Comparison of ENCODE assay signal across 21 mouse cellular contexts in genomic region chr2:118963676-118964012, GRCm38 (mm10). TPM values are rescaled to one million over a fixed set of nuclear protein-coding genes. Genes with fewer than 3 reads are reported as not detected.
DNase-seq lines count a peak whose midpoint lies in the region; ATAC-seq and TF ChIP-seq lines count a peak whose summit lies in the region.
"Had no signal": no experiment of that assay in that cellular context is flagged by ENCODE, and none has a peak within 500 bp of the region (broad histone marks: within the 10 kb centered on the region; RNA-seq: fewer than 3 reads in every experiment).

No protein-coding gene starts in this region.

- H3K4me2 ChIP-seq in hindbrain, embryonic 15.5 days: peak overlapping the region; percentile 7; the same call in 1 of the 2 replicates
- no peak overlapping the region for H3K4me2 ChIP-seq in hindbrain, embryonic 12.5 days (replicated peaks)
- H3K4me2 ChIP-seq in liver, embryonic 11.5 days: no peak overlapping the region
- no peak overlapping the region for H3K4me2 ChIP-seq in intestine, postnatal 0 days (replicated peaks; ENCODE audit: low read depth)
- H3K4me2 ChIP-seq: embryonic facial prominence, embryonic 13.5 days; neural tube, embryonic 15.5 days had no signal

- 0 out of 2 replicates have a peak, but pooled peaks cover 4% of the 10 kb centered on the region for H3K4me1 ChIP-seq in hindbrain, embryonic 15.5 days (replicated peaks)
- H3K4me1 ChIP-seq in hindbrain, embryonic 12.5 days: no peaks in the 10 kb centered on the region
- peaks cover 26% of the 10 kb centered on the region for H3K4me1 ChIP-seq in liver, embryonic 11.5 days (replicated peaks; ENCODE audit: control insufficient read depth, insufficient read depth, low read length)
- H3K4me1 ChIP-seq in intestine, postnatal 0 days (replicated peaks; ENCODE audit: control insufficient read depth, insufficient read depth, low read length): no peaks in the 10 kb centered on the region
- H3K4me1 ChIP-seq: embryonic facial prominence, embryonic 13.5 days had no signal

- H3K36me3 ChIP-seq in hindbrain, embryonic 15.5 days: no peaks in the 10 kb centered on the region
- no peaks in the 10 kb centered on the region for H3K36me3 ChIP-seq in hindbrain, embryonic 12.5 days
- H3K36me3 ChIP-seq in liver, embryonic 11.5 days (ENCODE audit: control insufficient read depth, insufficient read depth, low read length): no peaks in the 10 kb centered on the region
- no peaks in the 10 kb centered on the region for H3K36me3 ChIP-seq in intestine, postnatal 0 days (ENCODE audit: control insufficient read depth, insufficient read depth)
- H3K36me3 ChIP-seq: embryonic facial prominence, embryonic 13.5 days; limb, embryonic 10.5 days; neural tube, embryonic 15.5 days had no signal

- peak; percentile 34 for DNase-seq in c-Kit-positive CD71-positive TER-119-positive erythroid progenitor cells, embryonic 14.5 days (ENCODE audit: low spot score)
- DNase-seq in liver, embryonic 11.5 days (ENCODE audit: low spot score): no peak
- no peak for DNase-seq in cerebellum, adult 9-11 months
- DNase-seq: adrenal gland, postnatal 10 days; cerebellum, adult 11 months; cerebellum, postnatal 14 days; heart, adult 18-20 months; kidney, adult 8-10 months; lung, adult 18-20 months; lung, postnatal 14 days; right cerebral cortex, postnatal 25 days had no signal

- no peaks in the 10 kb centered on the region for H3K27me3 ChIP-seq in hindbrain, embryonic 15.5 days
- no peaks in the 10 kb centered on the region for H3K27me3 ChIP-seq in hindbrain, embryonic 12.5 days
- H3K27me3 ChIP-seq in liver, embryonic 11.5 days (replicated peaks; ENCODE audit: control insufficient read depth, insufficient read depth, low read length): no peaks in the 10 kb centered on the region
- H3K27me3 ChIP-seq in intestine, postnatal 0 days (replicated peaks; ENCODE audit: control insufficient read depth, insufficient read depth, low read length): no peaks in the 10 kb centered on the region
- H3K27me3 ChIP-seq: embryonic facial prominence, embryonic 13.5 days; neural tube, embryonic 15.5 days had no signal

- H3K27ac ChIP-seq in hindbrain, embryonic 15.5 days (replicated peaks): no peak overlapping the region
- H3K27ac ChIP-seq in hindbrain, embryonic 12.5 days: no peak overlapping the region
- peak overlapping the region; percentile 65 for H3K27ac ChIP-seq in liver, embryonic 11.5 days (ENCODE audit: low read depth, low read length)
- H3K27ac ChIP-seq in intestine, postnatal 0 days (ENCODE audit: low read depth, low read length): no peak overlapping the region
- H3K27ac ChIP-seq: embryonic facial prominence, embryonic 13.5 days; limb, embryonic 10.5 days; neural tube, embryonic 15.5 days had no signal

- no peak overlapping the region for H3K9ac ChIP-seq in hindbrain, embryonic 15.5 days
- H3K9ac ChIP-seq in hindbrain, embryonic 12.5 days: no peak overlapping the region
- H3K9ac ChIP-seq in liver, embryonic 11.5 days (ENCODE audit: low read depth, low read length): no peak overlapping the region
- no peak overlapping the region for H3K9ac ChIP-seq in intestine, postnatal 0 days (ENCODE audit: low read depth, low read length)
- H3K9ac ChIP-seq: embryonic facial prominence, embryonic 13.5 days; neural tube, embryonic 15.5 days had no signal

- WGBS in hindbrain, embryonic 15.5 days: 53% methylated on average over 7 of the region's 7 CpGs
- 68% methylated on average over 7 of the region's 7 CpGs for WGBS in hindbrain, embryonic 12.5 days
- WGBS in liver, embryonic 11.5 days: 52% methylated on average over 7 of the region's 7 CpGs
- WGBS in intestine, postnatal 0 days: 67% methylated on average over 7 of the region's 7 CpGs

- H3K9me3 ChIP-seq in hindbrain, embryonic 15.5 days: no peaks in the 10 kb centered on the region
- no peaks in the 10 kb centered on the region for H3K9me3 ChIP-seq in hindbrain, embryonic 12.5 days (replicated peaks)
- H3K9me3 ChIP-seq in liver, embryonic 11.5 days (ENCODE audit: control insufficient read depth, low read length): no peaks in the 10 kb centered on the region
- H3K9me3 ChIP-seq in intestine, postnatal 0 days (ENCODE audit: control insufficient read depth): no peaks in the 10 kb centered on the region
- H3K9me3 ChIP-seq: embryonic facial prominence, embryonic 13.5 days; limb, embryonic 10.5 days; megakaryocyte, embryonic 14.5 days; neural tube, embryonic 15.5 days had no signal

- no peak for ATAC-seq in hindbrain, embryonic 15.5 days (ENCODE audit: low FRiP score, low read depth)
- ATAC-seq in hindbrain, embryonic 12.5 days (ENCODE audit: low FRiP score): no peak
- peak; percentile 88 for ATAC-seq in liver, embryonic 11.5 days (replicated peaks; ENCODE audit: low FRiP score)
- ATAC-seq in megakaryocyte progenitor cell, adult 5-6 weeks (replicated peaks; ENCODE audit: poor library complexity): peak; percentile 40
- no peak for ATAC-seq in intestine, postnatal 0 days
- ATAC-seq: activated CD4-positive, CD25-positive, alpha-beta regulatory T cell, adult 4 months; midbrain, embryonic 16.5 days had no signal

- H3K4me3 ChIP-seq in hindbrain, embryonic 15.5 days: no peak overlapping the region
- no peak overlapping the region for H3K4me3 ChIP-seq in hindbrain, embryonic 12.5 days
- no peak overlapping the region for H3K4me3 ChIP-seq in liver, embryonic 11.5 days (ENCODE audit: low read depth, low read length)
- H3K4me3 ChIP-seq in intestine, postnatal 0 days (ENCODE audit: low read depth, low read length): no peak overlapping the region
- H3K4me3 ChIP-seq: embryonic facial prominence, embryonic 13.5 days; limb, embryonic 10.5 days; megakaryocyte, embryonic 14.5 days; neural tube, embryonic 15.5 days had no signal

- TF ChIP-seq CTCF in intestine, postnatal 0 days (IDR thresholded peaks at IDR 0.05; ENCODE audit: low read depth): no peak

RNA-seq across cellular contexts. Expression of gene Chst14, which starts 37.3 kb away (rescaled TPM):
- polyA plus RNA-seq in hindbrain, embryonic 15.5 days (2015; fragmentation: Nextera tagmentation; extraction: Ambion mirVana): 6.2 and 6.9 TPM in 2 replicates
- polyA plus RNA-seq in hindbrain, embryonic 12.5 days (2016; fragmentation: Nextera tagmentation; extraction: Ambion mirVana): 26.9 and 29.6 TPM in 2 replicates
- polyA plus RNA-seq in liver, embryonic 11.5 days (2014; fragmentation: Nextera tagmentation; extraction: Ambion mirVana): 15.4 and 16.4 TPM in 2 replicates
- total RNA-seq in megakaryocyte progenitor cell, adult 5-6 weeks (2015): 4.6 and 5.7 TPM in 2 replicates
- total RNA-seq in megakaryocyte progenitor cell, adult 5-6 weeks (2017): 1.5 and 4.7 TPM in 2 replicates
- polyA plus RNA-seq in intestine, postnatal 0 days (2015; fragmentation: Nextera tagmentation; extraction: Ambion mirVana): 6.7 and 7.4 TPM in 2 replicates

Comparison
In these comparisons a context has a peak if more than half of its experiments do, and no peak if none do; other contexts are left out.
1. ATAC-seq: peak in liver, embryonic 11.5 days (single experiment) and megakaryocyte progenitor cell, adult 5-6 weeks (single experiment); none in hindbrain, embryonic 15.5 days (single experiment), hindbrain, embryonic 12.5 days (single experiment) and intestine, postnatal 0 days (single experiment).